Comparison of ENCODE assay signal across 11 mouse cellular contexts in the genomic region with DNA sequence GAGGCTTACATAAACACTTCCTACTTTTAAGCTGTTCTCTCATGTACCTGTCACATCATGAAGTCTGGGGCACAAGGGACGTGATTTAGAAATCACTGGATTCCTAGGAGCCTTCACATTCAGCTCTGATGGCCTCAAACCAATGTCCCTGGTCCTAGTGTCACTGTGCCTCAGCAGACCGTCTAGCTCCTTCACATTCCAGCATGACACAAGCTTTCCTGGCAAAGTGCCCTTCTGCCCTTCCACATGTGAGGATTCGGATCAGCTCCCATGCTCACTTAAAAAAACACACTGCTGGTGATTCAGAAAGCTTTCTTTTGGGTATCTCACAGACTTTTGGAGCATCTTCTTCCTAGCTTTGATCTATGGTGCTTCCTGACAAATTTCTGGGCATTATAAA.
DNase-seq lines count a peak whose midpoint lies in the region; ATAC-seq and TF ChIP-seq lines count a peak whose summit lies in the region.
"Had no signal": no experiment of that assay in that cellular context is flagged by ENCODE, and none has a peak within 500 bp of the region (broad histone marks: within the 10 kb centered on the region; RNA-seq: fewer than 3 reads in every experiment).

No protein-coding gene starts in this region.

- H3K4me2 ChIP-seq in heart, postnatal 0 days (ENCODE audit: low read depth, low read length), result no peak overlapping the region
- H3K4me2 ChIP-seq: neural tube, embryonic 12.5 days had no signal

- H3K27ac ChIP-seq in heart, postnatal 0 days (ENCODE audit: low read depth), result 0 out of 2 replicates have a peak overlapping the region, but pooled peaks have one; percentile 2
- H3K27ac ChIP-seq: macrophage; neural tube, embryonic 12.5 days had no signal

- no peak for TF ChIP-seq CTCF in heart, postnatal 0 days (IDR thresholded peaks at IDR 0.05; ENCODE audit: low read depth)

- no peaks in the 10 kb centered on the region for H3K4me1 ChIP-seq in heart, postnatal 0 days (ENCODE audit: control insufficient read depth, insufficient read depth)
- H3K4me1 ChIP-seq: neural tube, embryonic 12.5 days had no signal

- no peak overlapping the region for H3K9ac ChIP-seq in heart, postnatal 0 days (replicated peaks; ENCODE audit: low read depth, low read length)
- H3K9ac ChIP-seq: neural tube, embryonic 12.5 days had no signal

- TF ChIP-seq EP300 in heart, postnatal 0 days (IDR thresholded peaks at IDR 0.05; ENCODE audit: low read depth), result no peak

- H3K9me3 ChIP-seq in heart, postnatal 0 days (replicated peaks; ENCODE audit: control insufficient read depth, low read length), result no peaks in the 10 kb centered on the region
- H3K9me3 ChIP-seq: neural tube, embryonic 12.5 days had no signal

- H3K36me3 ChIP-seq in heart, postnatal 0 days (replicated peaks; ENCODE audit: control insufficient read depth, insufficient read depth, low read length), result peaks cover 64% of the 10 kb centered on the region

- 15% methylated on average over 3 of the region's 3 CpGs for WGBS in heart, postnatal 0 days

- no peak overlapping the region for H3K4me3 ChIP-seq in heart, postnatal 0 days (ENCODE audit: low read depth, low read length)
- H3K4me3 ChIP-seq: erythroblast, embryonic 14.5 days; neural tube, embryonic 12.5 days had no signal

- H3K27me3 ChIP-seq in heart, postnatal 0 days (ENCODE audit: control insufficient read depth, insufficient read depth, low read length), result no peaks in the 10 kb centered on the region
- H3K27me3 ChIP-seq: neural tube, embryonic 12.5 days had no signal

- peak; percentile 76 for ATAC-seq in heart, postnatal 0 days (ENCODE audit: insufficient read depth, low read depth)

- DNase-seq in kidney, adult 9 months, result peak; percentile 11
- DNase-seq in kidney, adult 18-20 months, result no peak
- DNase-seq in adipocyte (ENCODE audit: low spot score), result peak; percentile 57
- DNase-seq in cerebellum, adult 9-10 months, result peak; percentile 48
- DNase-seq in heart, postnatal 0 days (ENCODE audit: low spot score), result peak; percentile 69
- no peak for DNase-seq in right cerebral cortex, adult 2 months (ENCODE audit: low spot score in 2 of 2)
- no peak for DNase-seq in urinary bladder, postnatal 14 days (ENCODE audit: low spot score)
- DNase-seq in ovary, postnatal 10 days (ENCODE audit: low spot score), result no peak

Comparison
In these comparisons a context has a peak if more than half of its experiments do, and no peak if none do; other contexts are left out.
1. DNase-seq: peak in kidney, adult 9 months (single experiment), adipocyte (single experiment), cerebellum, adult 9-10 months (single experiment) and heart, postnatal 0 days (single experiment); none in kidney, adult 18-20 months (single experiment), right cerebral cortex, adult 2 months (0 of 2), urinary bladder, postnatal 14 days (single experiment) and ovary, postnatal 10 days (single experiment).